Mouse (Mus musculus) cerebellum, postnatal 10 days (tissue): ENCODE data around the gene Zcwpw1.
"Not testable (repeated sequence)": the region's sequence is repeated elsewhere in the genome, so short reads cannot be mapped to it uniquely, and the experiment has no call there.

Experiments used
- DNase-seq, 2 experiments: peaks; one replicate each; pipeline ENCODE4 v3.0.0; 2021; ENCODE audit warnings: mixed read lengths in 2 of 2

Zcwpw1 gene

DNA sequence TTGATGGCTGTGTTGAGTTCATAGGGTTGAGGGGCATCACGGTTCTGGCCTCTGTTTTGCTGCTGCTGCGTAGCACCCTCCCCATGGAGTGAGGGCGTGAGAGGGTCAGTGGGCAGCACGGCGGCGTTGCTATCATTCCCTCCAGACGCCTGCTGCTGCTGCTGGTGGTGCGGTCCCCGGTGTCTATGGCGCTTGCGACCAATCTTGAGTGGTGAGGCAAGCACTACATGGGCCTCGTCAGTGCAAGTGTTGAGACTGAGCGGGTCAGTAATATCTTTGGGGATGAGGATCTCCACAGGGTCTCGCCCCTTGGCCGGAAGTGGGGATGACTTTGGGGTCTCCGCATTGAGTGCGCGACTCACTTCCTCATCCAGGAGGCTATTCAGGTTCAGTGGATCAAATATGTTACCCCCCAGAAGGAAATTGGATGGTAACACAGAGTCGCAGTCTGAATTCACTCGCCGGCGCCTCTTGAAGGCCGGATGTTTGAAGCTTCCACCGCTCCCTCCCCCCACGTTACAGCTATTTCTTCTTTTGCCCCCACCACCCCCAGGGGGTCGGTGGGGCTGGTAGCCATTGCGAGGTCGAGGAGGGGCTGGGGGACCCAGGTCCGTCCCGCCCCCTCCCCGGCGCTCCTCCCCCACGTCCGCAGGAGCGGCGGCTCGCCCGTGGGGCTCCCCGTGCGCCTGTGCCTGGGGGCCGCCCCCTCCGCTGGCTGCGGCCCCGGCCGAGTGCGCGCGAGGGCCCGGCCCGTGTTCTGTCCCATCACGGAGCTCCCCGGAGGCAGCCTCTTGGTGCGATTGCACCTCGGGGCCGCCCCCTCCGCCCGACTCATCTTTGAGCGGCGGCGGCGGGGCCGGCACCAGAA is 2.2 kb upstream of the Zcwpw1 start:
- DNase-seq = peak in 1 of 2 experiments; percentile 74

DNA sequence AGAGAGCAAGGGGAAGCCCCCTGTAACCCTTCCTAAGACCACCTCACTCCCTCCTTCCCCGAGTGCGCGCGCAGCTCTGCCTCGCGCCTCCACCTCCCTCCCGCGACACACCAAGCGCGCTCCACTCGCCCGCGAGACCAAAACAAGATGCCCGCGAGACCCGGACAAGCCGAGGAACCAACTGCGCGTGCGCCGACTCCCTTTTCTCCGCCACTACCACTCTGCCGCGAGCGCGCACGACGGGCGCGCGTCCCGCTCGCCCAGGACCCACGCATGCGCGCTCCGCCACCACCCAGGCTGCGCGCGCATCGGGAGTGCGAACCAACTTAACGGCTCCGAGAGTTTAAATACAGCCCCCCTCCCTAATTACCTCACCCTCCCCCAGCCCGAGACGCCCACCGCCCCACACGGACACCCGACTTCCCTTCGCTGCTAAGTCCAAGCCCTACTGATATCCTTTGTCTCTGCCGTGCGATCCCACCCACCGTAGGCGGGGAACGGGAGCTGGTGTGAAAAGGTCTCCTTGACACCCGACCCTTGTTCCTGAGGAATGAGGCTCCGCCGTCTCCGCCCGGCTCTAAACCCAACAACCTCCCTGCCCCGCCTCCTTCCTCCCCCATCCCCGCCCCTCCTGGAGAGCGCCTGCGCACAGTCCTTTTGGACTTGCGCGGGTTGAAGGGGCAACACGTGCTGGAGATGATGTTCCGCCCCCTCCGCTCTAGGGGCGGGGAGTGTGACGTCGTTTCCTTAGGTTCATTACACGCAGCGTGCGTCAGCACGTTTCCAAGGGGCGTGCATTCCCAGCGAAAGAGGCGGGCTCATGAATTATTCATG is 1.3 kb upstream of the Zcwpw1 start:
- DNase-seq = peak; percentile 100

DNA sequence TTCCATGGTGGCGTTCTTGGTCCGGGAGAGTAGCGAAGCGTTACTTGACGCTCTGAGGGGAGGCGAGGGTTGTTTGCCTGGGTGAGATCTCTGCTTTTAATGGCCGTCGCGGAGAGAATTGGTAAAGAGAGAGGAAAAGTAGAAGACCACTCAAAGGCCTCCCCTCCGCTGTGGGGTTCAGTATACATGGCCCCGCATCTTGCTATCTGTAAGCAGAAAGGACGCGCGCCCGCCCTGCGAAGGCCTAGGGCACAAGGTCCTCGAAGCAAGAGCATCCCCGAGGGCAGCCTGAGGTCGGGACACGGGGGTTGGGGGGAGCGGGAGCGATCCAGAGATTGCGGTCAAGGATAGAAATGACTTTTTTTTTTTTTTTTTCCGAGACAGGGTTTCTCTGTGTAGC is 573 bp downstream of the Zcwpw1 start:
- peak; percentile 44 to 48 for DNase-seq

DNA sequence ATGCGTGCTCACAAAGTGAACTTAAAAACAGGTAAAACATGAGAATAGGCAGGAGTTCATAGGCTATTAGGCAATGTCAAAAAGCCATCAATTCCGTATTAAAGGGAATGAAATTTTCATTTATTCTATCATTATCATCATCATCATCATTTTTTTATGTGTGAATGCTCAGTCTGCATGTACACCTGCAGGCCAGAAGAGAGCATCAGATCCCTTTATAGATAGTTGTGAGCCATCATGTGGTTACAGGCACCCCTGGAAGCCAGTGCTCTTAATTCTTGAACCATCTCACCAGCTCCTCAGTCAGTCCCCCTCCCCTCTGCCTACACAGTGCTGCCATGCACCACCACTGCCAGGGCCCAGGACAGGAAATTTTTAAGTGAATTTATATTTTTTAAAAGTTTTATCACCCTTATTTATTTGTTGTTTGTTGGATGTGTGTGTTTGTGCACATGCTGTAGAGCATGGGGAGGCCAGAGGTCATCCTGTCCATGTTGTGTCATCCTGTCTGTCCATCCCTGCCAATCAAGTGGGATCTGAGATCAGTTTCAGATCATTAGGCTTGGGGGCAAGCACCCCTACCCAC is 1.4 kb downstream of the Zcwpw1 start:
- no peak for DNase-seq

DNA sequence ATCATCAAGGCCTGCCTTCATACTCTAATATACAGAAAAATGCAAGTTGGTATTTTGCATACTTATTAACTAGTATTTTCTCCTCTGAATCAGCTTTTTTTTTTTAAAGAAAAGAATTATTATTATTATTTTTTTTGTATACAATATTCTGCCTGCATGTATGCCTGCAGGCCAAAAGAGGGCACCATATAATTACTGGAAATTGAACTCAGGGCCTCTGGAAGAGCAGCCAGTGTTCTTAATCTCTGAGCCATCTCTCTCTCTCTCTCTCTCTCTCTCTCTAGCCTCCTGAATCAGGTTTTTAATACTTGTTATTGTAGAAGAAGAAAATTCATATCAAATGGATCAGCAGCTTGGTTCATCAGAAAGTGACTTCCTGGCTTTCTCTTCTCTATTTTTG is 4.0 kb downstream of the Zcwpw1 start:
- DNase-seq = no peak

DNA sequence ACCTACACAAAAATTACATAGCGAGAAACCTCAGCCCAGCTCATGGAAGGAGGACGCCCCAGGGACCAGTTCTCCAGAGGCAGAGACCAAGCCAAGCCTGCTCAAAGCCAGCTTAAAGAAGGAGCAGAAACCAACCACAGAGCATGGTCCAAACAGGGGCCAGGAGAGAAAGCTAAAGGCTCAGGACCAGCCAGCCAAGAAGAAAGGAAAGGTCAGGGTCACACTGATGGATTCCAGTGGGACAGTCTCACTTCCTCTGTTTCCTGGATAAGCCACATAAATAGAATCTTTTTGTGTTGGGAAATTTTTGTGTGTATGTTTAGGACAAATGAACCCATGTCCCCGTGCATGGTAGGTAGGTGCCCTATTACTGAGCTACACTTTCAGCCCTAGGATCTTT is 9.0 kb downstream of the Zcwpw1 start:
- no peak for DNase-seq

DNA sequence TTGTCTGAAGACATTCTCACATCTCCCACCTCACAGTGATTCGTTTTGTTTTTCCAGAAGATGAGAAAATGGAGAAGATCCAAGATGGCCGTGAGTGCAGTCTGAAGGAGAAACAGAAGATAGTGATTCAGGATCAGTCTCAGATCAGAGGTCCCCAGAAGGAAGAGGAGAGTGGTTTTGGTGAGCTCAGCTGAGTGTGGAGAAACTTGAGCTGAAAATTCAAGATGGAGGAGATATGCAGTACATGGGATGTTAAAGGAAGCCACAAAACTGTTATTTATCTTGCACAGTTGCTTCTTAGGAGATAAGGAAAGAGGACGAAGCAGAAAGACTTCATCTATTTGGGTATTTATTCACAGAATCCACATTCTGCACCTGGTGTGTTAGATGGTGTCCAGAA is 13.3 kb downstream of the Zcwpw1 start:
- DNase-seq = no peak

DNA sequence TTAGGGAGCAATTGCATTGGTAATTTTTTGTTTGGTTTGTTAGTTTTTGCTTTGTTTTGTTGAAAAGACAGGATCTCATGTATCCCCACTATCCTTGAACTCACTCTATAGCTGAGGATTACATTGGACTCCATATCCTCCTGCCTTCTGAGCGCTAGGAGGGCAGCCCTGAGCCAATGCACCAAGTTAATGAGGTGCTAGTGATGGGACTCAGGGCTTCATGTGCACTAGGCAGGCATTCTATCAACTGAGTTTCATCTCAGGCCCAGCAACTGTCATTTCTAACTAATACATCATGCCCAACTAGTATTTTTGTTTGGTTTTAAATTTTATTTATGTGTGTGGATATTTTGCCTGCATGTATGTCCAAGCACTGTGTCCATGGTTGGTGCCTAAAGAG is 18.6 kb downstream of the Zcwpw1 start:
- no peak for DNase-seq

DNA sequence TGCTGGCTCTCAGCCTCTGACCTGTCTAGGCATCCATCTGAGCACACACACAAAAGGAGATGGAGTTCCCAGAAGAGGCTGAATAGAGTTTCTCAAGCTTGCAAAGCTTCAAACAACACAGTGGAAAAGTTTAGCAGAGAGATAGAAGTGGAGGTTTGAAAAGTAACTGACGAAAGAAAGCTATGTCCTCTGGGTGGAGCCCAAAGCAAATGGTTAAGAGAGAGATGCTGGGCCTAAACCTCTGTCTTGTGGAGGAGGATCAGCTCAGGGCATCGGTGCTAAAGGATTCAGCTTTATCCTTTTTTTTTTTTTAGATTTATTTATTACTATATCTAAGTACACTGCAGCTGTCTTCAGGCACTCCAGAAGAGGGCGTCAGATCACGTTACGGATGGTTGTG is 20.7 kb downstream of the Zcwpw1 start:
- DNase-seq = no peak

DNA sequence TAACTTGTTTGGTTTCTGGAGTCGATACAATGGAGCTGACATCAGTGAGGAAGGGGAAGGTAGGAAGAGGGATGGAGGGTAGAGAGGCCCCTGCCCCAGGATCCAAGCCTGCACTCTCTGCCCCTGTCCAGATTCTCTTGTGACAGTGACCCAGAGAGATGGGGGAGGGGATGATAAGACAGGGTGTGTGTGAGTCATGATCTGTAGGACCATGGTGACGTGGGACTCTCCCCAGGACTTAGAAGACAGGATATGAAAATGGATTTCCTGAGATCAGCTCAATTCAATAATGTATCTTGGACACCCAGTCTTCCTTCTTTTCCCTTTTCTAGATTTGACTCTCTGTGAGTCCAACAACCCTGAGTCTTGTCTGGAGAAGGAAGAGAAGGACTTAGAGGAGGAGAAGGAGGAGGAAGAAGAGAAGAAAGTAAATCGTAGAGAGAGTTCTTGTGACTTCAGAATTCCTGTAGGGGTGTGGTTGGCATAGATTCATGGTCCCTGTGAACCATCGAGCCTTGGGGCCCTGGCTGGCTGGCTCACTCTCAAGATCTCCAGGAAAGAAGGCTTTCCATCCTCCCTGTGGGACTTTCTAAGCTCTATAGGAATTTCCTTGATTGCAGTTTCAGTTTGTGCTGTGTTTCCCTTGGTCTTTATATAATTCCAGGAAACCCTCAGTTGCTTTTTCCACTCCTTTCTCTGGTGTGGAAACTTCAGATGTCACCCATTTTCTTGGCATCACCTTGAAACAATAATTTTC is 30.0 kb downstream of the Zcwpw1 start:
- DNase-seq = no peak

DNA sequence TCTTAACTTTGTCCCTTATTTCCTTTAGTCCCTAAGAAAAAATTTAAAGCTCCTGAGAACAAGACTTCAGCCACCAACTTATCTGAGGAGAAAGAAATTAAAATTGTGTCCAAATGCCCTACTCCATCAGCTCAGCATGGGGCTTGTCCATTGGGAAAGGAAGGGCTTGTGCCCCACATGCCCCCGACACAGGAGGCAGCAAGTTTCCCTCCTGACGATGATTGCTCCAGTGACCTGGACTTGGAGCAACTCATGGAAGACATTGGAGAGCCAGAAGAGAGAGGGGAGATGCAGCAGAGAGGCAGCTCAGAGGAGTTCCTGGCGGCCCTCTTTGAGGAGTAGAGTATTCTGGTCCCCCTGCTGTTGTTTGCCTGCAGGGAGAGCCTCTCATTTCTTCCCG is 34.5 kb downstream of the Zcwpw1 start:
- no peak for DNase-seq

DNA sequence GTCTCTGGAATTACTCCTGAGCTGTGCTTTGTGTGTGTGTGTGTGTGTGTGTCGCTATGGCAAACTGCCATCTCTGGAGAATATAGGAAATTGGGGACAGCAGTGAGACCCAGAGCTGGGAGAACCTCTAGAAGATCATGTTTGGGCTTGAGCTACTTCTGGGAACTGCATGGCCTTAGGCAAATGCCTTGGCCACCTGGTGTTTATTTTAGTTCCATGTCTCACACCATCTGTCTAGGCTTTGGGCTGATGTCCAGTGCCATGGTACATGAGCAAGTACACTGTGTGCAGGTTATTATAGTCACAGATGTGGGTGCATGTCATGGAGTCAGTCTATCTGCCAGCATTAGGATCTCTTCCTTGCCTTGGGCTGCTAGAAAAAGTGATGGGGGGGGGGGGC is 35.0 kb downstream of the Zcwpw1 start:
- DNase-seq = peak; percentile 20 to 28

DNA sequence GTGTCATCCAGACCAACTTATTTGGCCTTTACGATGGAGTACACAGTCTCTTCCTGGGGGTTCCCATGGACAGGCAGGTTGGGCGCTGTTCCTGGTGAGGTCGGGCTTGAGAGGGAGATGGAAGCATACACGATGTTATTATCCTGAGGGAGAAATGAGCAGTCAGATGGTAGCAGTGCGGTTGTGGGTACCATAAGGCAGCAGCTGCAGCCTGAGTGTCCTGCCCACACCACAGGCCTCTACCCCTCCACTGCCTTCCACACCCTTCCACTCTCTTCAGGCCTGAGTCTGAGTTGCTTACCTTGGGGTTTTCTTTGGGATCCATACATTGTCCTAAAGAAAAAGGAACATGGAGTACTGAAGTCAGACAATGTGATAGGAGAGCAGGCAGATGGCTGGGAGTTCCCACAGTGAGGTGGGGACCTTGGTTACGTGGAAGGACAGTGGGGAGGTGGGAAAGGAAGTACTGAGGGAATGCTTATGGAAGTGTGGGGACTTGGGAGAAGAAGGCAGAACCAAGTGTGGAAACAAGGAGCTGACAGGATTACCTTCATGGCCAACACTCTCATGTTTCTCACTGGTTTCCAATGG is 36.0 kb downstream of the Zcwpw1 start:
- DNase-seq = no peak

DNA sequence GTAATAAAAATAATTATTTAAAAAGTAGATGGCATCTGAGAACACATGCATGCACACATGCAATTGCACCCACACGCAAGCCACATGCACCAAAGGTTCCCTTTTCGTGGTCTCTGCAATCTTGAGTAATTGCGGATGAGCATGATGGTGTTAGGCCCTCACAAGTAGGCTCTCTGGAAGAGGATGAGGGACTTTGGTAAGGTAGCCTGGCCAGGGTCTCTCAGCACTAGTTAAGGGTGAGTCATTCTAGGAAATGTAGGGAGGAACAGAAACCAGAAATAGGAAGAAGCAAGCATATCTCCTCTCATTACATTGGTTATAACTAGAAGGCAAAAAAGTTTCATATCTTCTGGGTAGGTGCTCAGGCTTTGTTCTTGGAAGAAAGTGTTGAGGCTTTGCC is 37.4 kb downstream of the Zcwpw1 start:
- DNase-seq = no peak

DNA sequence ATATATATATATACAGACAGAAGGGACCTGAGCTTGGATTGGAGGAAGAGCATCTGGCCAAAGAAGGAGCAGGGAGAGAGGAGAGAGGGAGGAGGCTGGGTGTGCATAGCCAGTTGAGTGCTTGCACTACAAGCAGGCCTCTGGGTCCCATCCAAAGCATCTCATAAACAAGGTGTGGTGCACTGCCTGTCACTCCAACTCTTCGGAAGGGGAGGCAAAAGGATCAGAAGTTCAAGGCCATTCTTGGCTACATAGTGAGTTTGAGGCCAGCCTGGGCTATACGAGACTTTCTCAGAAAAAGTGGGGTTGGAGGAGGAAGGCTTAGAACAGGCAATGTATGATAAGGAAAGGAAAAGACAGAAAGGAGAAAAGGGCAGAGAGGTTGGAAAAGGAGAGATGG is 38.4 kb downstream of the Zcwpw1 start:
- no peak for DNase-seq

DNA sequence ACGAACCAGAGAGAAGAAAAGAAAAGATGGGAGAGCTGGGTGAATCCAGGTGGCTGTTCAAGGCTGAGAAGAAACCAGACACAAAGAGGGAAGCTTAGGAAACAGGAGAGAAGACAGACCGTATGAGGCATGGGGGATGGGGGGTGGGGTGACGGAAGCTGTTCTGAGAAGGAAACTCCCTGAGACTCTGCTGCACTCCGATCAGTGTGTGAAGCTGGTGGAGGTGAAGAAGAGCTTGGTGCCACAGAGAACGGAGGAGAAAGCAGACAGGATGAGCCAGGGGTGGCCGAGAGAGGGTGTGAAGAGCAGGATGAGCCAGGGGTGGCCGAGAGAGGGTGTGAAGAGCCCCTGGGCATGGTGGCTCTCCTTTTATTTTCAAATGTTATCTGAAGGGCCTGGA is 38.8 kb downstream of the Zcwpw1 start:
- DNase-seq = no peak

DNA sequence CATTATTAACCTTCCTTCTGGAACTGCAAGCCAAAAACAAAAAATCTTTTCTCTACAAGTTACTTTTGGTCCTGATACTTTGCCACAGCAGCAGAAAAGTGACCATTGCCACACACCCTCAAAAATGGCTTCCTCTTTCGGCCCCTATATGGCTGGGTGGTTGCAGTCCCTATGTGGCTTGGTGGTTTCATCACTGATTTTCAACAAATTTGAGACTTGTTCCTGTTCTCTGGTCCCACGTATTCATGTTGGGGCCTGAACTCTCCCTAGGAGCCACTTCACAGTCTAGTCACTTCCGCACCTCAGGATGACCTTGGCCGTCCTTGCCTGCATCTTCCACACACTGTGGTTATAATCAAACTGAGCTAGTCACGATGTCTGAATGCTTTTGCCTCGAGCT is 41.1 kb downstream of the Zcwpw1 start:
- DNase-seq = no peak

DNA sequence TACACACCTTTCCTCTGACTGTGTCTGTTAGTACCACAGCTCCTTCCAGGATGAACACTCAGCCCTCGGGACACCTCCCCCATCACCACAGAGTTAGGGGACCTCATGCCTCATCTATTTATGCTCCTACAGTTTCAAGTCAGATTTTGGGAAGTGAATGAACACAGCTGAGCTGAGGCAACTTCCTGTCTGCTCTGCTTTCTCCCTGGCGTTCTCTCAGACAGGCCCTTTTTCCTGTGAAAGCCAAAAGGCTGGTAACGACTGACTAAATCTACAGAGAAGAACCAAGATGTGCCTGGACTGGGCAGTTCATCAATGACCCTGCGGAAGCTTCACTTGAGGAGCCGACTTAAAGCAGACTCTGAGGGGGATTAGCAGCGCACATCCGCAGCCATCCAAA is 42.6 kb downstream of the Zcwpw1 start:
- DNase-seq = no peak

DNA sequence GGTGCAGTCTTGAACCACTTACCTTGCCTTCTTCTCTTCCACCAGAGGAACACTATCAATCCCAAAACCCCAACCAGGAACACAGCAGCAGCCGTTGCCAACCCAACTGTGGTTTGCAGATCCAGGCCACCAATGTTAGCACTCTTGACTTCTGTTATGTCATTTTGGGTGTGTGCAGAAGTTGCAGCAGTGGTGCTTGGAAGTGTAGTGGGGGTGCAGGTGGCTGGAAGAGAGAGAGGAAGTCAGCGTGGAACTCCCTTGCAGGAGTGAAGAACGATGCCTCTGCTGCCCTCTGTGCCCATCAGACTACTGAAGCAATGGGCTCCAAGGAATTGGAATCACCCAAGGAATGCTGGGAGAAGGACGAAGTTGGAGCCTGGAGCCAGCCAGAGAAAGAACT is 43.5 kb downstream of the Zcwpw1 start:
- no peak for DNase-seq

DNA sequence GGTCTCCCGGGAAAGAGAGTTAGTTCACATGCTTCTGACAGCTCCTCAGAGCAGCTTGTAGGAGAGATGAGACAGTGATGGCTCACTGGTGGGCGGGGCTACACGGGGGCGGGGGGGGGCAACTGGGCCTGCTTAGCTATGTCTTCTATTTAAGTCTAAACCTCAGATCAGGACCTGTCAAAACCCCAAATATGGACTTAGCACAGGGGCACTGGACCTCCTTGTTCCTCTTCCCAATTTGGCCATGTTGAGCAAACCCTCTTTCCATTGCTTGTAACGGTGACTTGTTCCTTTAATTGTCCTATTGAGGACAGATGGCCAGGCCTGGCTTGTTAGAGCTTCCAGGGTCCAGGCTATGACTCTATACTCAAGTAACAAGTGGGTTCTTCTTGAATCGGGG is 43.9 kb downstream of the Zcwpw1 start:
- no peak for DNase-seq

DNA sequence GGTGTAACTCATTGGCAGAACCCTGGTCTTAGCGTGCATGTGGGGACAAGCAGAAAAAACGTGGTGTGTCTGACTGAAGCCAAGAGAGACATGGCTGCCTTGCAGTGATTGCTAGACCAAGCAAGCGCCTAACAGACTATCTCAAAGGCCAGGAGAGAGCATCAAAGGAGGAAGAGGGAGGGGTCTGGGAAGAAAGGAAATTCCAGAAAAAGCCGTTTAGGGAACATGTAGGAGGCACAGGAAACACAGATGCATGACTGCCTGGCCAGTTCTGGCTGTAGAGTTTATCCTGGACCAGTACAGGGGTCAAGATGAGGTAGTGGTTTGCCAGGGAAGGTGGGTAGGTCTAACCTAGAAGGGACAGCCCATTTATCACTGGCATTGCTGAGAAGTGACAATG is 45.9 kb downstream of the Zcwpw1 start:
- DNase-seq = no peak

DNA sequence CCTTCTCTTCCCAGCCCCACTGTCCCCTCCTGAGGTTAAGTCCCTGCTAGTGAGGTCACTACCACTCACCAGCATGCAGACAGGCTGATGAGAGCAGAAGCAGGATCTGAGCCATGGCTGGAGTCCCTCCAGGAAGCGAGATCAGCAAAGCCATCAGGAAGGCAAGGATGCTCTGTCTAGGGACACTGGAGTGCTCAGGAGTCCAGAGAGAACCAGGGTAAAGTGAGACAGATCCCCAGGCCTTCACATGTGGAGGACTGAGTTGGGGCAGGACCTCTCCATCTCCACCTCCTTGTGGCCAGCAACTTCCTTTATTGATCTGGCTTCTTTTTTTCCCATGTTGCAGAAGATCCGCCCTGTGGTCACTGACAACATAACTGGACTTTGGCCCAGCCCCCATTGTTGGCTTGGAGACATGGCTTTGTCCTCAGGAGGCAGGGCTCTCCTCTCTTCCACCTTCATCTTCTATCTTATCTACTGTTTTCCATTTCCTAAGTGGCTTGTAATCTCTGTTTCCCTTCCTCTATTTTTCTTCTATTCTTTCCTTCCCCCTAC is 48.4 kb downstream of the Zcwpw1 start, which contains the start of gene Pilra:
Gene Pilra, minus strand, starts transcription at position 316 of the 555 bp plus-strand sequence.
- not testable (repeated sequence) for DNase-seq
